Mouse (Mus musculus): ENCODE data around the gene Zfp36l2.

Gene Zfp36l2

GRCm38 (mm10) chr17:84136669-84137392 is 50.9 kb downstream of the Zfp36l2 start:
- in situ Hi-C loops (cut with MseI, MboI), result no loop called here

GRCm38 (mm10) chr17:84136217-84136616 is 51.5 kb downstream of the Zfp36l2 start:
- in situ Hi-C loops (cut with MseI, MboI), result no loop called here

- in situ Hi-C loops (cut with MseI, MboI), result no loop called here
Measured at GRCm38 (mm10) chr17:84135243-84135642, 52.5 kb downstream of the Zfp36l2 start.
